Mouse (Mus musculus) kidney, adult 2 months (tissue): Measurements from ENCODE around the gene Phf3.

Experiments used
- CTCF ChIP-seq: fragments of 200-500 bp; conservative IDR thresholded peaks from 2 replicates; pipeline ENCODE4 v1.5.1; 2011; ENCODE audit warnings: low read depth, mild to moderate bottlenecking, control low read depth, low read length, moderate library complexity, mixed read lengths; ENCODE audit not compliant: insufficient read depth, insufficient read length
- POLR2A ChIP-seq: fragments of 200-500 bp; IDR thresholded peaks from one replicate; pipeline ENCODE4 v1.6.1; 2011; ENCODE audit warnings: low read depth, low read length, control low read depth

- TF ChIP-seq CTCF = no peak
- TF ChIP-seq POLR2A = no peak
These were observed 67.9 kb downstream of the Phf3 start for GRCm38 (mm10) chr1:30805688-30806285.
